Mouse (Mus musculus): ENCODE measurements around the gene Slc39a11. TPM values are rescaled to one million over a fixed set of nuclear protein-coding genes. Genes with fewer than 3 reads are reported as not detected.
A peak's percentile ranks its signal among the peaks of the same experiment; 100 is the strongest.

Slc39a11 gene
- polyA plus RNA-seq, 1 experiment from 2014 or later, result 17.8 TPM

DNA sequence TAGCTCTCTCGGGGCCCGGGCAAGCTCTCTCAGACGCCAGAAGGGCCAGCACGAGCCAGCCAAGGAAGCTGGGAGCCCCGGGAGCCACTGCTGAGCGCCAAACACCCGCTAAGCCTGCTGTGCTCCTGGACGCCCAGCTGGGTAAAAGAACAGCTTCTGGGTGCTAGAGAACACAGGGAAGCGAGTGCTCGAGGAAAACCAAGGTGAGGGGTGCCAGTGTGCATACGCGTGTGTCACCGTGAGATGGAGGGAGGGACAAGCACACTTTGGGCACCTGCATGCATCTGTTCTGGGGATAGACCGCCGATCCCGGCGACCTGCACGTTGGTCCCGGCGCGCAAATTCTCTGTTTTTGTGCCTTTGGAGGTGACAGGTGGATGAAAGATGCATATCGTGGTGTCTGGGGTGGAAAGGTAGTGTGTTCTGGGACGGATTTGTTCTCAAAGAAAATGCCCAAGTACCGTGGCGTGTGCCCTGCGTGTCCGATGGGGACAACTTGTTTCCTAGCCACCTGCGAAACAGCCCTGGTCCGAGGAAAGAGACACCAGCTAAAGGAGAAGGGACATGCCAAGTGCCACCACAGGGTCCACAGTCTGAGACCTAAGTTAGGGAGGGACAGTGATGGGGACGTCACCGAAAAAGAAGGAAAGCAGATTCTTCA lies 30.3 kb downstream of the Slc39a11 start:
- Histone ChIP-seq H3K4me2 (peak overlapping the region; percentile 89), H3K27me3 (ENCODE audit: control insufficient read depth, insufficient read depth, low read length) (peaks cover 38% of the 10 kb centered on the region), H3K9me3 (ENCODE audit: control insufficient read depth, low read length) (no peaks in the 10 kb centered on the region), H3K9ac (ENCODE audit: low read length) (peak overlapping the region; percentile 65), H3K36me3 (ENCODE audit: control insufficient read depth, insufficient read depth, low read length) (no peaks in the 10 kb centered on the region), H3K4me1 (ENCODE audit: control insufficient read depth, insufficient read depth, low read length) (peaks cover 18% of the 10 kb centered on the region), H3K4me3 (ENCODE audit: low read depth, low read length) (peak overlapping the region; percentile 46), H3K27ac (ENCODE audit: low read depth, low read length) (no peak overlapping the region)
- DNase-seq (ENCODE audit: low spot score, missing footprints) (peak; percentile 92), ATAC-seq (ENCODE audit: low FRiP score) (0 out of 2 replicates have a peak, but pooled peaks have one; percentile 23)
- WGBS, result 2% methylated on average over 31 of the region's 31 CpGs

DNA sequence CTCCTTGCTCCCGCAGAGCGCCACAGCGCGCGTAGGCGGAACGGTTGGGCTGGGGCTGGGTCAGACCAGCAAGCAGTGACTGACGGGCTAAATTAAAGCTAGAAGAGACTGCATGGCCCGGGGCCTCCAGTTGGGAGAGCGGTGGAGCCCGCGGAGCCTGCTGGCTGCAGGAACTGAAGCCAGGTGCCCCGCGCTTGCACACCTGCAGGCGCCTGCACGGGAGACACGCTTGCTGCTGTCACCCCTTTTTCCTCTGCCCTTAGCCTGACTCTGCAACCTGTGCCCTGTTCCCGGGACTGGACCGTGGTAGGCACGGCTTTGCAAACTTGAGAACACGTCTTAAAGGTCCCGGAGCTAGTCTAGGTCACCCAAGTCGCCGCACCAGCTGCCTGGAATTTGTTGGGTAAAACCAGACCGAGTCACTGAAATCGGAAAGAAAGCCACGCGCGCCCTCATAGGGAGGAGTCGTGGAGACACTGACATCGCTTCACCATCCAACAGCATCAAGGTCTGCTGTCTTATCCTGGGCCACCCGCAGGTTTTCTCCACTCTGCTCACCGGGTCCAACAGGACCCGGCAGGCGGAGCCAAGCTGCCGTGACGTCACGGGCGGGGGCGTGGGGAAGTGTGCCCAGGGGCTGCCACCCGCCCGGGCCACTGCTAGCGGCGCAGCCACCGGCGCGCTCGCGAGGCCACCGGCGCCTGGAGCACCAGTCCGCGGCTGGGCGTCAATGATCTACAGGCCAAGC lies 31.0 kb downstream of the Slc39a11 start, which contains the start of gene Sstr2:
Sstr2 (plus strand) TSS at position 671 of the 748 bp plus-strand sequence.
- Histone ChIP-seq H3K36me3 (ENCODE audit: control insufficient read depth, insufficient read depth, low read length) (no peaks in the 10 kb centered on the region), H3K27me3 (ENCODE audit: control insufficient read depth, insufficient read depth, low read length) (peaks cover 38% of the 10 kb centered on the region), H3K4me2 (peak within 1 kb of the TSS; percentile 89), H3K4me3 (ENCODE audit: low read depth, low read length) (peak within 1 kb of the TSS; percentile 46), H3K9ac (ENCODE audit: low read length) (peak within 1 kb of the TSS; percentile 65), H3K9me3 (ENCODE audit: control insufficient read depth, low read length) (no peaks in the 10 kb centered on the region), H3K27ac (ENCODE audit: low read depth, low read length) (no peak within 1 kb of the TSS), H3K4me1 (ENCODE audit: control insufficient read depth, insufficient read depth, low read length) (peaks cover 18% of the 10 kb centered on the region)
- DNase-seq (ENCODE audit: low spot score, missing footprints) (peak; percentile 97), ATAC-seq (ENCODE audit: low FRiP score) (peak; percentile 77)
- WGBS, result 2% methylated on average over 54 of the region's 54 CpGs

DNA sequence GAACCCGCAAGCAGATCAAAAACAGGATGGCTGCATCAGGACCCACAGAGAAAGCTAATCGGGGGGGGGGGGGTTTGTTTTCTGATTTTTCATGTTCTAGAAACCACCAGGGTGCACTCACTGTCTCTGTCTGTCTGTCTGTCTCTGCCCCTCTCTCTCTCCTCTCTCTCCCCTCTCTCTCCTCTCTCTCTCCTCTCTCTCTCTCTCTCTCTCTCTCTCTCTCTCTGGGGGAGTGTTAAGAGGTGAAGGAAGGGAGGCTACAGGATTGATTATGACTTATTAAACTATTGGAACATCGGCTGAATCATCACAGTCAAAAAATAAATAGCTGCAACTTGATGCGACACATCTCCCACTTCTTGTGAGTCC lies 31.6 kb downstream of the Slc39a11 start:
- peaks cover 38% of the 10 kb centered on the region for H3K27me3 ChIP-seq (ENCODE audit: control insufficient read depth, insufficient read depth, low read length)
- WGBS, result 22% methylated on average over 4 of the region's 4 CpGs
- H3K27ac ChIP-seq (ENCODE audit: low read depth, low read length), result no peak overlapping the region
- DNase-seq (ENCODE audit: low spot score, missing footprints) (peak; percentile 85), ATAC-seq (ENCODE audit: low FRiP score) (no peak)
- no peaks in the 10 kb centered on the region for H3K36me3 ChIP-seq (ENCODE audit: control insufficient read depth, insufficient read depth, low read length)
- H3K4me2 ChIP-seq, result peak overlapping the region; percentile 89
- peaks cover 18% of the 10 kb centered on the region for H3K4me1 ChIP-seq (ENCODE audit: control insufficient read depth, insufficient read depth, low read length)
- H3K9me3 ChIP-seq (ENCODE audit: control insufficient read depth, low read length), result no peaks in the 10 kb centered on the region
- peak overlapping the region; percentile 46; the same call in 1 of the 2 replicates for H3K4me3 ChIP-seq (ENCODE audit: low read depth, low read length)
- H3K9ac ChIP-seq (ENCODE audit: low read length), result no peak overlapping the region

DNA sequence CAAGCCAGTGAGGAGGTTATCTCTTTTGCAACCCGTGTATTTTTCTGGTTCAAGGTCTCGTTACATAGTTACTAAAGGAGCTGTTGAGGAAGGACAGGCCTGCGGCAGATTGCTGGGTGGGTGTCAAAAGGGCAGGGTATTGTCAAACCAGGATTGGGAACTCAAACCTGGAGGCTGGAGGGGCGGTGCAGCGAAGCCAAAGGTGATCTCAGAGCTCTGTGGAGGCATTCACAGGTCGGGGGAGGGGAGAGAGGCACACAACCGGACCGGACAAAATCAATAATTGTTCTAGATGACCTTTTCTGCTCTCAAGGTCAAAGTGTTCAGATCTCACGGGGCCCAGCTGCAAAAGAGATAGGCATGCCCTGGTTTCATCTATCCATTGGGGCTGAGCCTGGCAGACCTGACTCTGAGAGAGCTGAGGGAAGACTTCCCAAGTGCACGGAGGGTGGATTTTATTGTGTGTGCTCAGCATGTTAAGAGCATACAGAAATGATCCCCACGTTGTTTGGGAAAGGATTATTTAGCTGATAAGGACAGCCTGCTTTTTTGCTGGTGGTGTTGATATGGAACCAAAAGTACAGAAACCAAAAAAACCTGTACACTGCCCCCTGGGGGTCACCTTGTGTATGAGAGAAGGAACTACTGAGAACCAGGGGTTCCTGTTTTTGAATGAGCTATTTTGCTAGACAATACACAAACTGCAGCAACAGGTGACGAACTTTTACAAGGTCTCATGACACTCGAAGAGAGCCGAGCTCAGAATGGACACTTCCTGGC lies 32.6 kb downstream of the Slc39a11 start:
- DNase-seq (ENCODE audit: low spot score, missing footprints) (peak; percentile 96), ATAC-seq (ENCODE audit: low FRiP score) (no peak)
- no peak overlapping the region for H3K4me3 ChIP-seq (ENCODE audit: low read depth, low read length)
- H3K36me3 ChIP-seq (ENCODE audit: control insufficient read depth, insufficient read depth, low read length), result no peaks in the 10 kb centered on the region
- peaks cover 38% of the 10 kb centered on the region for H3K27me3 ChIP-seq (ENCODE audit: control insufficient read depth, insufficient read depth, low read length)
- no peak overlapping the region for H3K4me2 ChIP-seq
- H3K27ac ChIP-seq (ENCODE audit: low read depth, low read length), result no peak overlapping the region
- H3K4me1 ChIP-seq (ENCODE audit: control insufficient read depth, insufficient read depth, low read length), result peaks cover 18% of the 10 kb centered on the region
- no peaks in the 10 kb centered on the region for H3K9me3 ChIP-seq (ENCODE audit: control insufficient read depth, low read length)
- WGBS, result 42% methylated on average over 14 of the region's 14 CpGs
- H3K9ac ChIP-seq (ENCODE audit: low read length), result no peak overlapping the region

DNA sequence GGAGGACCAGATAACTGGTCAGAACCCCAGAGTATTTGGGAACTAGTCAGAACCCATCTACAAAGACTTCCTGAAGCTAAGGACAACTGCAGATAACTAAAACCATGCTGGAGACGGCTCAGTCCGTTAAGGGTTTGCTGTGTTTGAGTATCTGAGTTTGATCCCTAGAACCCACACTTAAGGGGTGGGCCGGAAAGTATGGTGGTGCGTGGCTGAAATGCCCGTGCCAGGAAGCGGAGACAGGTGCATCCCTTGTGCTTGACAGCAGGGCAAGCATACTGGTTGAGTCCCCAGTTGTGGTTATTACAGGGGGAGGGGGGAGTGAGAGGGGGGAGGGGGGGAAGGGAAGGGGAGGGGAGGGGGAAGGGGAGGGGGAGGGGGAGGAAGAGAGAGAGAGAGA lies 35.4 kb downstream of the Slc39a11 start:
- Histone ChIP-seq H3K4me3 (ENCODE audit: low read depth, low read length) (no peak overlapping the region), H3K9ac (ENCODE audit: low read length) (no peak overlapping the region), H3K36me3 (ENCODE audit: control insufficient read depth, insufficient read depth, low read length) (no peaks in the 10 kb centered on the region), H3K27ac (ENCODE audit: low read depth, low read length) (no peak overlapping the region), H3K4me1 (ENCODE audit: control insufficient read depth, insufficient read depth, low read length) (peaks cover 17% of the 10 kb centered on the region), H3K4me2 (no peak overlapping the region), H3K9me3 (ENCODE audit: control insufficient read depth, low read length) (no peaks in the 10 kb centered on the region), H3K27me3 (ENCODE audit: control insufficient read depth, insufficient read depth, low read length) (peaks cover 15% of the 10 kb centered on the region)
- DNase-seq (ENCODE audit: low spot score, missing footprints) (no peak), ATAC-seq (ENCODE audit: low FRiP score) (no peak)
- 85% methylated on average over 6 of the region's 6 CpGs for WGBS

DNA sequence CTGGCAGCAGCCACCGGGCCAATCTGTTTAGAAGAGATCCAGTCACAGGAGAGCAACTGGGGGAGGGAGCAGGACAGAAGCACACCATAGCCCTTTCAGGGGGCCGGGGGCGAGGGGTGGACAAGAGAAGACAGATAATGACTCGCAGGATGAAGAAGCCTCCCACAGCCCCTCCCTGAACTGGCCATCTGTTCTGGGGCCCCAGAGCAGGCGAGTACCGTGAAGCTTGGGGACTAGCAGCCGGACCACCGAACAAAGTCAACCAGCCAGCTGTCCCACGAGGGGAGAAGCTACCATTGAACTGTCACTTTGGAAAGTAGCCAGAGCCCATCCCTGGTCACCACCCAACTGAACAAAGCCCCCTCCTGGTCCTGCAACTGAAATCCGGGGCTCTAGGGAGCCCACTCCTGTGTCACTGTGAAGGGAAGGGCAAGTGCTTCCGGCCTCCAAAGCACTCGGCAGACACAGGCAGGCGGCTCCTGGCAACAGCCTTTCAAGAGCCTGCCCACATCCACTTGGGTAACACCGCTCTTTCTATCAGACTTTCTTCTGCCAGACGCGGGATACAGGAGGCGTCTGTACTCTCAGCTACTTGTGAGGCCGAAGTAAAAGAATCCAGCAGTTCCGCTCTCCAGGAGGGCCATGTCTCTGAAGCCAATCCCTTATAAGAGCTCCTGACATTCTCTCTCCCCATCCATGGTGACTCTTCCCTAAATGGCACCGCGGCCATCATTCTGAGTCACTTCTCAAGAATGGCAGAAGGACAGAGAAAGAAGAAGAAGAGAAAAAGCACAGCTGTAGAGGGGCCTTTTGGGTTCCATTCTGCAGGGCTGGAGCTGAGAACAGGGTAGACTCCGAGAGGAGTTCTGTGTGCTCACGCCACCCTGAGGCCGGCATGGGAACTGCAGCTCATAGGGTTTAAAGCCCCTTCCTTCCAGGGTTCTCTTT lies 37.9 kb downstream of the Slc39a11 start:
- H3K9ac ChIP-seq (ENCODE audit: low read length), result no peak overlapping the region
- DNase-seq (ENCODE audit: low spot score, missing footprints) (peak; percentile 97), ATAC-seq (ENCODE audit: low FRiP score) (peak; percentile 83)
- H3K4me3 ChIP-seq (ENCODE audit: low read depth, low read length), result no peak overlapping the region
- H3K27ac ChIP-seq (ENCODE audit: low read depth, low read length), result peak overlapping the region; percentile 66
- H3K36me3 ChIP-seq (ENCODE audit: control insufficient read depth, insufficient read depth, low read length), result no peaks in the 10 kb centered on the region
- WGBS, result 18% methylated on average over 23 of the region's 24 CpGs
- H3K4me2 ChIP-seq, result no peak overlapping the region
- H3K27me3 ChIP-seq (ENCODE audit: control insufficient read depth, insufficient read depth, low read length), result no peaks in the 10 kb centered on the region; the same call in 1 of the 2 replicates
- H3K4me1 ChIP-seq (ENCODE audit: control insufficient read depth, insufficient read depth, low read length), result peaks cover 3% of the 10 kb centered on the region; the same call in 1 of the 2 replicates
- H3K9me3 ChIP-seq (ENCODE audit: control insufficient read depth, low read length), result no peaks in the 10 kb centered on the region

DNA sequence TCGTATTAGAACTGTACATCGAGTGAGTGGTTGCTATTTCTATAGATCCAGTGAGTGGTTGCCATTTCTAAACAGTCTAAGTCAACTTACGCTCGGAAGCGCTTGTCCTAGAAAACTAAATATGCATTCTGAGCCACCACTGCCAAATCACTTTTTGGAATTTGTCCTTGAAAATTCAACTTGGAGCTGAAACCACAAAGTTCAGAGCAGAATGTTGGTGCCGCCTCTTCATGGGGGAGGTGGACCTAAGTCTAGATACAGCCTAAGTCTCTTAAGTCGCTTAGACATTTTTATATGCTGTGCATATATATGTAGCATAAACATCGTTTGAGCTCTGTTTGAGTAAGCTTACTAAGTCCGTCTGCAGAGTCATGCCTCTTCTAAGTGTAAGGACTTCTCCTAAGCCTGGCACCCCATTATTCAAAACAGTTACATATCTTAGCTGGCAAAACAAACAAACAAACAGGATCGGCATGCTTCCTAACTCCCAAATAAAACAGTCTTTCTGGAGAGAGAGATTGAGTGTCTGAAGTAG lies 38.7 kb downstream of the Slc39a11 start:
- no peaks in the 10 kb centered on the region for H3K27me3 ChIP-seq (ENCODE audit: control insufficient read depth, insufficient read depth, low read length)
- peaks cover 3% of the 10 kb centered on the region; the same call in 1 of the 2 replicates for H3K4me1 ChIP-seq (ENCODE audit: control insufficient read depth, insufficient read depth, low read length)
- H3K36me3 ChIP-seq (ENCODE audit: control insufficient read depth, insufficient read depth, low read length), result no peaks in the 10 kb centered on the region
- no peaks in the 10 kb centered on the region for H3K9me3 ChIP-seq (ENCODE audit: control insufficient read depth, low read length)
- DNase-seq (ENCODE audit: low spot score, missing footprints) (no peak), ATAC-seq (ENCODE audit: low FRiP score) (no peak)
- 91% methylated on average over 10 of the region's 10 CpGs for WGBS
- H3K4me3 ChIP-seq (ENCODE audit: low read depth, low read length), result no peak overlapping the region
- H3K27ac ChIP-seq (ENCODE audit: low read depth, low read length), result peak overlapping the region; percentile 66; the same call in 1 of the 2 replicates
- H3K4me2 ChIP-seq, result no peak overlapping the region
- H3K9ac ChIP-seq (ENCODE audit: low read length), result no peak overlapping the region

DNA sequence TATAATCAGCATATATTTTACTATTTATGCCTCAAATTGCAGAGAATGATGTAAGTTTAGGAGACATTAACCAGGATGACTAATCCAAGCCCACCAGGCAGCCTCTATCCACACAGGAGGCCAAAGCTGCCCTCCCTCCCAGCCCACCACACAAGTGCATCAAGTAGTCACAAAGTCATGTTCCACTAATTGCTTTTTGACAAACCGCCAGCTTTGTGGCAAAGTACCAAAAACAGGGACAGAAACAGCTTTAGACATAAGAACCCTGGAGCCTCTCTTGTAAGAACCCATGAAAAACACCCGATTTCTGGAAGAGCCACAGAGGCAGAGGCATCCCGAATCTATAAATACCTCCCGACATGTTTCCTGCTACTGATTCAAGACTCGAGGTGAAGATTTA lies 39.6 kb downstream of the Slc39a11 start:
- no peak for ATAC-seq (ENCODE audit: low FRiP score)
- Histone ChIP-seq H3K9me3 (ENCODE audit: control insufficient read depth, low read length) (no peaks in the 10 kb centered on the region), H3K4me1 (ENCODE audit: control insufficient read depth, insufficient read depth, low read length) (peaks cover 3% of the 10 kb centered on the region; the same call in 1 of the 2 replicates), H3K9ac (ENCODE audit: low read length) (no peak overlapping the region), H3K27ac (ENCODE audit: low read depth, low read length) (no peak overlapping the region), H3K27me3 (ENCODE audit: control insufficient read depth, insufficient read depth, low read length) (no peaks in the 10 kb centered on the region), H3K4me3 (ENCODE audit: low read depth, low read length) (no peak overlapping the region), H3K4me2 (no peak overlapping the region), H3K36me3 (ENCODE audit: control insufficient read depth, insufficient read depth, low read length) (no peaks in the 10 kb centered on the region)
- 92% methylated on average over 5 of the region's 5 CpGs for WGBS
- DNase-seq (ENCODE audit: low spot score, missing footprints), result no peak

All from midbrain, embryonic 11.5 days (tissue).